Mouse (Mus musculus) layer of hippocampus, adult 11-12 months (tissue): ENCODE measurements around the gene Elac2.

Experiments used
- DNase-seq: peaks from one replicate; pipeline ENCODE4 v3.0.0; 2022; ENCODE audit warnings: low spot score

Gene Elac2

DNA sequence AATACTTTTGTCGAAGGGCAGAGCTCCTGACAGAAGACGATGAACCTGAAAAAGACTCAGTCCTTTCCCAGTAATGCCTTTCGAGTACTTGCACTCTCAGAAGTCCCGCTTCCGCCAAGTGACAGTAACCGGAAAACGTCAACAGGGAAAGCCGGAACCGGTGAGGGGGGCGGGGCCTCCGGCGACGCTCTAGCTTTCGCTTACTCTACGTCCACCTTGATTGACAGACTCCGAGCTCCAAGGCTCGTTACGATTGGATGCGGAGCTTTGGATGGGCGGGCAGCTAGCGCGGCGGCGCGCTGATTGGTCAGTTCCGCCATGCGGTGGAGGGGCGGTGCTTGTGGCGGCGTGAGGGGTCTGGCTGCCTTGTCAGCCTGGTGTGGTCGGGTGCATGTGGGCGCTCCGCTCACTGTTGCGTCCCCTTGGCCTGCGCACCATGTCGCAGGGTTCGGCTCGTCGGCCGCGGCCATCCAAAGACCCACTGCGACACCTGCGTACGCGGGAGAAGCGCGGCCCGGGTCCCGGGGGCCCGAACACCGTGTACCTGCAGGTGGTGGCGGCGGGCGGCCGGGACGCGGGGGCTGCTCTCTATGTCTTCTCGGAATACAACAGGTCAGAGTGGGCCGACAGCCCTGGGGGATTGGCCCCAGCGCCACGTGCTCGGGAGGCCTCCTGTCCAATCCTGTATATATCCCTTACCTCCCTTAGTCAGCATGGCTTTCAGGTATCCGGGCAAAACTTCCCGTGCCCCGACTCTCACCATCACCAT, at the start of gene Elac2:
Elac2 (plus strand) TSS at position 319 of the 769 bp plus-strand sequence.
- peak; percentile 98 for DNase-seq

- no peak for DNase-seq
These were observed 49.7 kb upstream of the Elac2 start for GRCm38 (mm10) chr11:64929130-64929529.

- no peak for DNase-seq
These were observed 47.6 kb upstream of the Elac2 start for GRCm38 (mm10) chr11:64931060-64931770.

- no peak for DNase-seq
These were observed 41.6 kb upstream of the Elac2 start for GRCm38 (mm10) chr11:64937226-64937625.

GRCm38 (mm10) chr11:64941193-64941592, 37.6 kb upstream of the Elac2 start:
- no peak for DNase-seq

DNA sequence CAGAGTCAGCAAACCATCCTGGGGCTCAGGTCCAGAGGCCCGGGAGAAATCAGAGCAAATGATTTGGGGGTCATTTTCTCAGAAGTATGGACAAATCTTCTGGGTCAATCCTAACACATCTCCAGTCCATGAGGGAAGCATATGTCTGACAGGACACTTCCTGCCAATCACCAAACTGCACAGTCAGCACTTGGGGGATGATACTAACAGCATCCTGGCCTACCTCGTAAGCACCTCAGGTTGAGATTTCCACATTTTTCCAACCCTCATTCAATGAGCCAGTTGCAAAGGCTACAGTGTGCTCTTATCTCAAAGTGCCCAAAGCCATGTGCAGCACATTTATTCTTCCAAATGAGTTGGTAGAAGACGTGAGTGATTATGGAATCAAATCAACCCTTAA, 29.1 kb upstream of the Elac2 start:
- no peak for DNase-seq

GRCm38 (mm10) chr11:64956962-64957729, 21.7 kb upstream of the Elac2 start:
- no peak for DNase-seq

DNA sequence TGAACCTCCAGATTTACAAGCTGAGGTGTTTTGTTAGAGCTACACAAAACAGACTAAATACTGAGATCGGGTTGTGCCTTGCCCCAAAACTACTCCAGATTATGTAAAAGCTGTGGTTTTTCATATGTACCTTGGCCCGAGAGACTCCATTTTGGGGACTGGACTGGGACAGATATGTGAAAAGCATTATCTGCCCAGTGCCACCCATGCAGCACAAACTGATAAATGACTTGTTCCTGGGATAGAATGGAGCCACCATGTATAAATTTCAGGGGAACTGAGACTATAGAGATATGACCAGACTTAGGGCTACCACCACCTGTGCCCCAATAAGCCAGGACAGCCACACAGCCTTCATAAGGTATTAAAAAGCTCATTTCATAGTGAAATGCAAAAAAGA, 16.2 kb upstream of the Elac2 start:
- DNase-seq: no peak

- DNase-seq: peak; percentile 75
These were observed 10.3 kb upstream of the Elac2 start for GRCm38 (mm10) chr11:64968507-64968906.

- DNase-seq: no peak
These were observed 9.9 kb upstream of the Elac2 start for GRCm38 (mm10) chr11:64968939-64969342.

DNA sequence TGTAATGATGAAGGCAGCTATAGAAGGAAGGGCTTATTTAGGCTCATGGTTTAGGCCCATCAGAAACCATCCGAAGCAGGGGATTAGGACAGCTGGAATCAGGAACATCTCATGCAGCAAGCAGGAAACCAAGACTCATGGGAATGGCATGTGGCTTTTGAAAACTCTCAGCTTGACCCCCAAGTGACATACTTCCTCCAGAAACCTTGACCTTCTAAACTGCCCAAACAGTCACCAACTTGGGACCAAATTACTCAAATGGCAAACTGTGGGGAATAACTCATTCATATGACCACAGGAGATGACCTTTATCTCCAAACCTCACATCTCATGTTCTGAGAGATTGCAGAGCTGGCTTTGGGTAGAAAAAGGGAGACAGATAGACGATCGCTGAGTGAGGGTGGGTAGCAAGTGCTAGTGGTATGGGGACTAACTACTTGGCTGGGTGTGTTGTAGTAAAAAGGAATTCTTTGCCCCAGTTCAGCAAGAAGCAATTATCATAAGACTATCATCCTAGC, 7.3 kb upstream of the Elac2 start:
- DNase-seq: no peak

DNA sequence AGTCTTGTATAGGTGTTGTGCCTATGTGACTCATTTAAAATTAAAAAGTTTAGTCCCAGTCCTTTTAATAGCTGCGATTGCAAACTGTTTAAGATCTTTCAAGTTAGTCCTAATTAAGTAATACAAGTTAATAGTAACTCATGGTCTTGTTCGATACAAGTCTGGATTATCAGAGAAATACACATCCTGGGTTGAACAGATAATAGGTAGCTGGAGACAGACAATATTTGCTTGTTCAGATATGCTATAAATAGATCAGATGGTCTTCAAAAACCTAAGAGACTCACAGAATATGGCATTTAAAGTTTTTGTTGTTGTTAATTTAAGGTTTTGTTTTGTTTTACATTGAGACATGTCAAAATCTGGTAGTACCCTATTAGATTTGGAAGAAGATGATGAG, 6.4 kb upstream of the Elac2 start:
- no peak for DNase-seq

- DNase-seq: no peak
These were observed 629 bp downstream of the Elac2 start for GRCm38 (mm10) chr11:64979489-64979845.

DNA sequence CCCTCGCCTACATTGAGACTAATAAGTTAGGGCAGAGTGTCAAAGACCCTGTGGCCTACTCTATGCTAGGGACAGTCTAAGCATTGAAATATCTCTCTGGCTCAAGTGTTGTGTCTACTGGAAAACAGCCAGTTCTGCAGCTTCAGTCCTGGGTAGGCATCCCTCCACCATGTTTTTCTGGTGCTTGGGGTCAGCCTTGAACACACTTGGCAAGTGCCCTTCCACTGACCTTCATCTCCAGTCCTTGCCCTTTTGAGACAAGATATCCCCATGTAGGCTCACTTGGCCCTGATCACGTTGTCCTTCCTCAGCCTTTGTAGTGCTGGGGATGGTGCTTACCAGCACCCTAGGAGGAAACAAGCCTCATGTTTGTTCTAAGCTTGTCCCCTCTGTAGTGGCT, 9.7 kb downstream of the Elac2 start:
- DNase-seq: no peak

DNA sequence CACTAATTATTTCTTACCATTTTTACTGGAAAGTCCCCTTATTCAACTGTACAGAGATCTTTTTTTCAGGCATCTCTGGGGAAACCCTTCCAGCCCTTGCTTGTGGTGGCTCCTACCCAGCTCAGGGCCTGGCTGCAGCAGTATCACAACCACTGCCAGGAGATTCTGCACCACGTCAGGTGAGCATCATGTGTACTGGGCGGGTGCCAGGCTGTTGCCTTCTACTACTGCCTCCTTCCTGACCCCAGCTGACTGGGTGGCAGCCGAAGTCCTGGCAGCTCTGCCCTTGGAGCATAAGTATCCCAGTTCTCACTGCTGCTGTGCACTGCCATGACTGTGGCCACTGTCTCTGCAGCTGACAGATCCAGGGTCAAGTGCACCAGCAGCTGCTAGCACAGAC, 19.6 kb downstream of the Elac2 start:
- DNase-seq: no peak

- no peak for DNase-seq
These were observed 20.8 kb downstream of the Elac2 start for GRCm38 (mm10) chr11:64999685-65000084.

DNA sequence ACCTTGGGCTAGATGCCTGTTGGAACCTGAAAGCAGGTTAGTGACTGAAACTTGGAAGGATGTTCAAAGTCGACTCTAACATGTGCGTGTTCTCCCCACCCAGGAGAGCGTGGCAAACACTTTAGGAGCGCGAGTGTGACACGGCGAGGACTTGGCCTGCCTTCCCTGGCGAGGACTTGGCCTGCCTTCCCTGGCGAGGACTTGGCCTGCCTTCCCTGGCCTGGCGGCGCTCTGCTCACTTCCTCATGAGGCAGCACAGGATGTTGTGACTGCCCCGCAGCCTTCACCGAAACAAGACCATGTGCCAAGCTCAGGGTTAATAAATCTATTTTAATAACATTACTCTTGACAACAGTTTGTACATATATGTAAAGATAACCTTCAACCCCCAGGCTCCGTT, 22.9 kb downstream of the Elac2 start:
- DNase-seq: no peak

DNA sequence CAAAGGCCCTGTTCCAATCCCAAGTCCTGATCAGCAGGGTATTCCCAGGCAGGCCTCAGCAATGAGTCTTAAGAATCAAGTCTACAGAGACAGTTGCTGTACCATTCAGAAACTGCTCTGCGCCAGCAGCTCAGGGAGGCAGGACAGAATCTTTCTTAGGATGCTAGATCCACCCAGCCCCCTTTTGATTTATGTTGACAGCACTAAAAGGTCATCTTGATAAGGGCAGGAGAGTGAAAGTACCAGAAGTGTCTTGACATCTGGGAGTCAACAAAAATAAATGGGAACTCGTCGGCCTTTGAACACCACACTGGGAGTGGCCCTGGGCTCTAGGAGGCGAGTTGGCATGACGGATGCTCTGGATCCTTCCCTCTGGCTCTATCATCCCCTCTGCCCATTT, 24.8 kb downstream of the Elac2 start:
- no peak for DNase-seq

- DNase-seq: no peak
These were observed 26.0 kb downstream of the Elac2 start for GRCm38 (mm10) chr11:65004836-65005235.

DNA sequence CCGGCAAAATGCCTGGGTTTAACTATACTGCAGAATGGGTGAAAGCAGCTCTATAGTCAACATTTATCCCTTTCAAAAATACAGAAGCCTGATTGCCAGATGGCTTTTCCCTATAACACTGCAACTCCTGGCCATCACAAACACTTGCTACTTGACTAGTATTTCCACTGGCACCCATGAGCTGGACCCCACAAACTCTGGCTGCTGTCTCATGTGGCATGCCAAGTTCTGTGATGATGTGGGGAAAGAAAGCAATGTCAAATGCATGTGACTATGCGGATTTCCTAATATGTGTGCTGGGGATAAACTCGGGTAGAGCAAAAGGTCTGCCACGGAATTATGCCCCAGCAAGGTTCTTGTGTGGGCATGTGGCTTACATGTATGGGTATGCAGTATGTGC, 27.2 kb downstream of the Elac2 start:
- DNase-seq: no peak

DNA sequence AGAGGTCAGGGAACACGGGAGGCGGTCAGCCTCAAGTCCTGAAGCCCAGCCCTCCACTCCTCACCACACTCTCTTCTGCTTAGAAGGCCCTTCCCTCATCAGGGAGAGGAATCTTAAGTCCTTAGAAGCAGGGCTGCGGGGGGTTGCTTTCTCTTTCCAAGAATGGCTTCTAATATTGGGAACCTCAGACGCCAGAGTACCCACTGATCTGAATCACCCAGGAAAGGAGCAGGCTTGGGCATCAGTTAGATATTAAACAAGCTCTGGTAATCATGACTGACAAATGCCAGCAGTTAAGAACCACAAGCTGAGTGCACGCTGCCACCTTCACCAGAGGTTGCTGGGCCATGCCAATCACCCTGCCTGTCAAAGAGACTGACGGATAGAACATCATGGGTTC, 35.1 kb downstream of the Elac2 start:
- DNase-seq: no peak

- no peak for DNase-seq
These were observed 37.9 kb downstream of the Elac2 start for GRCm38 (mm10) chr11:65016754-65017153.

GRCm38 (mm10) chr11:65020744-65021143, 41.9 kb downstream of the Elac2 start:
- DNase-seq: no peak
